Mouse (Mus musculus) erythroblast, embryonic 14.5 days (primary cell): ENCODE data around the gene Scaf1. TPM values are rescaled to one million over a fixed set of nuclear protein-coding genes. Genes with fewer than 3 reads are reported as not detected.
"Not testable (repeated sequence)": the region's sequence is repeated elsewhere in the genome, so short reads cannot be mapped to it uniquely, and the experiment has no call there.

Experiments used
- H3K27me3 ChIP-seq: 2 replicates; pipeline ENCODE4 v1.6.1; 2012; ENCODE audit warnings: inconsistent platforms; ENCODE audit not compliant: control insufficient read depth
- H3K36me3 ChIP-seq: 2 replicates; pipeline ENCODE4 v1.6.1; 2012; ENCODE audit warnings: mild to moderate bottlenecking, inconsistent platforms; ENCODE audit not compliant: control insufficient read depth
- H3K4me1 ChIP-seq: 2 replicates; pipeline ENCODE4 v1.6.1; 2012; ENCODE audit warnings: inconsistent platforms; ENCODE audit not compliant: control insufficient read depth
- H3K4me3 ChIP-seq: replicated peaks from 2 replicates; pipeline ENCODE3; 2012; ENCODE audit warnings: moderate library complexity, mild to moderate bottlenecking, inconsistent platforms
- H3K9me3 ChIP-seq: 2 replicates; pipeline ENCODE4 v1.6.1; 2012; ENCODE audit warnings: low read length, inconsistent platforms, mixed read lengths; ENCODE audit not compliant: control insufficient read depth
- GATA1 ChIP-seq: IDR thresholded peaks from 2 replicates; pipeline ENCODE4 v1.6.1; 2012; ENCODE audit warnings: low read length, inconsistent platforms, mixed read lengths
- TAL1 ChIP-seq: IDR thresholded peaks from 3 replicates; pipeline ENCODE4 v1.6.1; 2012; ENCODE audit warnings: low read length, inconsistent platforms, mixed read lengths
- polyA plus RNA-seq: library from polyadenylated mRNA; stranded (reverse); fragments of >175 nt; gene quantifications from 2 replicates; pipeline ENCODE4 v1.2.3, GENCODE M21; 2012

Scaf1 gene
- polyA plus RNA-seq, 1 experiment, result 29.6 TPM

DNA sequence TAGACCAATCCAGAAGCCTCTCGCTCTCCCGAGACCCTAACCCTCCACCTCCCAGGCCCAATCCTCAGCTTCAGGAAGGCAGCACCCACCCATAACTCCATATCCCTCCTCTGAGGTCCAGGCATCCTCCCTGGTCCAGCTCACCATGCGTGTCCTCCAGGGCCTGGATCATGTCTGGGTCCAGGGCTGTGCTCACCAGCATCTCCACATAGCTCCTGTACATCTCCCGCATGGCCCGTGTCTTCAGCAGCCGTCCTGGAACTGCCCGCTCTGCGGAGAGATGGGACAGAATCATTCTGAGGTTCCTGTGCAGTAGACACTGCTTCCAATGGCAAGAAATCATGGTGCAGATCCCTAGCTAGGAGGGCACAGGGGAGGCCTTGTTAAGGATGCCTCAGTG is 14.7 kb upstream of the Scaf1 start:
- Histone ChIP-seq H3K9me3 (no peaks in the 10 kb centered on the region), H3K36me3 (peaks cover 82% of the 10 kb centered on the region)
- TF ChIP-seq TAL1 (no peak), GATA1 (no peak)

DNA sequence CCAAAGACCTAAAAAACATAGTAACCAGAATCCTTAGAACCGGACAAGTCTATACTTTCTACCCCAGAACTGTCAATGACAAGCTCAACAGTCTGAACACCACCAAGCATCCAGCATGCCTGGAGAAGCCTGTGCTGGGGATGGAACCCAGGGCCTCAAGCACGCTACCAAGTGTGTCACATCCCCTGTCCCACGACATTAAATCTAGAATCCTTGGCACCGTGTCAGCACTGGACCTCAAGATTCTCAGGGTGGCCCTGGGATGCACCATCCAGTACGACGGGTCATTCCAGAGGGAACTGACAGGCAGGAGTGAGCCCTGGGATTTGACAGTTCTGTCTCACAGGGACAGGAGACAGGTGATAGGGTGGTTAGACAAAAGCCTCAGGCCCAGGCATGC is 13.8 kb upstream of the Scaf1 start:
- Histone ChIP-seq H3K36me3 (peaks cover 74% of the 10 kb centered on the region), H3K4me1 (peaks cover 51% of the 10 kb centered on the region), H3K27me3 (no peaks in the 10 kb centered on the region), H3K4me3 (no peak overlapping the region), H3K9me3 (no peaks in the 10 kb centered on the region)
- TF ChIP-seq TAL1 (no peak), GATA1 (no peak)

More for the DNA sequence above, 14.7 kb upstream of the Scaf1 start:
- no peaks in the 10 kb centered on the region for H3K27me3 ChIP-seq
- peaks cover 42% of the 10 kb centered on the region for H3K4me1 ChIP-seq
- H3K4me3 ChIP-seq, result no peak overlapping the region

DNA sequence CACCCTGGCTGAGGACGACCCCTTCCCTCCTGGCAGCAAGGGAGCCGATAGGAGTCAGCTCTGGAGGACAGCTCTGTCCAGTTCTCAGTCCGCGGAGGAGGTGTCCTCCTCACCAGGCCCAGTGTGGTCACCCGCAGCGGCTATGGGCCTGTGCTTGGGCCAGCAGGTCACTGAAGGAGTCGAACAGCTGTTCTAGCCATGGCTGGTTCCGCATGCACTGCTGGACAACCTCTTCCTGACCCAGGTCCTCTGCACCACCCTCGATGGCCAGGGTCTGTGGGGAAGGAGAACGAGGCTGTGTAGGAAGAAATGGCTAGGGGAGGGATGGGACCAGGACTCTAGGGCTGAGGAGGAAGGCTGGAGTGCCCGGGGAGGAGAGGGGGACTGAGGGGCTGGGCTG is 12.2 kb upstream of the Scaf1 start:
- Histone ChIP-seq H3K4me3 (peak overlapping the region; percentile 34), H3K36me3 (peaks cover 57% of the 10 kb centered on the region), H3K9me3 (no peaks in the 10 kb centered on the region), H3K4me1 (peaks cover 59% of the 10 kb centered on the region), H3K27me3 (no peaks in the 10 kb centered on the region)
- TF ChIP-seq GATA1 (no peak), TAL1 (no peak)

DNA sequence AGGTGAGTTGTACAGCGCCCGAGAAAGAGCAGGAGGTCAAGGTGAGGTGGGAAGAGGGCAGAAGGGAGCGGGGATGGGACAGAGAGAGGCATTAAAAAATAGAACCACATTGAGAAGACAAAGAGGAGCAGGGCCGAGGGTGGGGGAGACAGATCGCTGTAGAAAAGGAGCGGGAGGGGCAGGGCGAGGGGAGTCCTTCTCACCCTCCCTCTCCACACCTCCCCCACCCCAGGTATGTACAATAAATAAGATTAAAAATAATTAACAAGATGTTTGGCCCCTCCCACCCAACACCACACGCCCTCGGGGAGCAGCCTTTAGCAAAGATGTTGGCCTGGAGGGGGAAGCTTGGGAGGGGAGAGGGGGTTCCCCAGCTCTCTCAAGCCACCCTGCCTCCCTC is 11.6 kb upstream of the Scaf1 start:
- no peak for TF ChIP-seq TAL1
- no peak for TF ChIP-seq GATA1
- no peaks in the 10 kb centered on the region for H3K9me3 ChIP-seq
- H3K27me3 ChIP-seq, result no peaks in the 10 kb centered on the region
- peaks cover 53% of the 10 kb centered on the region for H3K36me3 ChIP-seq
- H3K4me1 ChIP-seq, result peaks cover 59% of the 10 kb centered on the region
- no peak overlapping the region for H3K4me3 ChIP-seq

DNA sequence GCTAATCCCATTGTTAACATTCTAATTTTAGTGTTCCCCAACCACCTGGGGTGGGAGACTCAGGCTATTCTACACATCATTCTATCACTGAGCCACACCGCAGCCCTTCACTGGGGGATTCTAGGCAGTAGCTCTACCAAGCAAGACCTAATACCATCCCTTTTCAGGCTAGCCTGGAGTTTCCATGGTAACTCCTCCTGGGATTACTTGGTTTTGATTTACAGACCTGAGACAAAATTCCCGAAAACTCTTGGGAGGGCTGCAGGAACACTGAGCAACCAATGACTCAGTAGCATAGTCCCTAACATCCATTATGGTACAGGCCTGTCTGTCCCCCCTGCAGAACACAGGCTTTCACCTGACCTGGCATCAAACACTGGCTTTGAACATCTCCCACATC is 10.1 kb upstream of the Scaf1 start:
- H3K4me1 ChIP-seq, result peaks cover 59% of the 10 kb centered on the region
- H3K9me3 ChIP-seq, result no peaks in the 10 kb centered on the region
- peaks cover 6% of the 10 kb centered on the region for H3K27me3 ChIP-seq
- no peak for TF ChIP-seq TAL1
- TF ChIP-seq GATA1, result no peak
- no peak overlapping the region for H3K4me3 ChIP-seq
- peaks cover 43% of the 10 kb centered on the region for H3K36me3 ChIP-seq

DNA sequence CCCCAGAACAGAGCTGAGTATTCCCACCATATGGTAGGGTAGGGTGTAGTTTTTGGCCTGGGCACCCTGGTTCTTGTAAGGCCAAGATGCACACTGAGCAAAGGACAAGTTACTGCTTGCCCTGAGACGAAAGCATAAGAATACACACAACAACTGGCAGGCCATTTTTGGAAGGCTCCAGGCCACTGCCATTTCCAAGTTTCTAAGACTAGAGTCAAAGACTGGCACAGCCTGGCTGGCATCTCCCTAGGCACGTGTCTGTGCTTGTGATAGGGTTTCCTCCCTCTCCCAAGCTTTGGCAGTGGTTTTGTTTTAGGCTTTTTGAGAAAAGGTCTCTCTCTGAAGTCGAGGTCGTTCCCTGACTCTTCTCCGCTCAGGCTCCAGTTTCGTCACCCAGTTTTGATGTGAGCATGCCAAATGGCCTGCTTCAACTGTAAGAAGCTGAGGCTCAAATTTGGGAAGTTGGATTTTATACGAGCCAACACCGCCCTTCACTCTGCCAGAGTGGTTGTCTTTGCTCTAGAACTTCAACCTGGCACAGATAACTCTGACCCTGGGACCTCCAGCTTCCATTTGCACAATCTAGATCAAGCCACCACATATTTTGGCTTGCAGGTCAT is 9.5 kb upstream of the Scaf1 start:
- H3K4me1 ChIP-seq, result peaks cover 57% of the 10 kb centered on the region
- H3K27me3 ChIP-seq, result peaks cover 11% of the 10 kb centered on the region
- no peak overlapping the region for H3K4me3 ChIP-seq
- no peak for TF ChIP-seq GATA1
- TF ChIP-seq TAL1, result no peak
- H3K36me3 ChIP-seq, result peaks cover 38% of the 10 kb centered on the region
- no peaks in the 10 kb centered on the region for H3K9me3 ChIP-seq

DNA sequence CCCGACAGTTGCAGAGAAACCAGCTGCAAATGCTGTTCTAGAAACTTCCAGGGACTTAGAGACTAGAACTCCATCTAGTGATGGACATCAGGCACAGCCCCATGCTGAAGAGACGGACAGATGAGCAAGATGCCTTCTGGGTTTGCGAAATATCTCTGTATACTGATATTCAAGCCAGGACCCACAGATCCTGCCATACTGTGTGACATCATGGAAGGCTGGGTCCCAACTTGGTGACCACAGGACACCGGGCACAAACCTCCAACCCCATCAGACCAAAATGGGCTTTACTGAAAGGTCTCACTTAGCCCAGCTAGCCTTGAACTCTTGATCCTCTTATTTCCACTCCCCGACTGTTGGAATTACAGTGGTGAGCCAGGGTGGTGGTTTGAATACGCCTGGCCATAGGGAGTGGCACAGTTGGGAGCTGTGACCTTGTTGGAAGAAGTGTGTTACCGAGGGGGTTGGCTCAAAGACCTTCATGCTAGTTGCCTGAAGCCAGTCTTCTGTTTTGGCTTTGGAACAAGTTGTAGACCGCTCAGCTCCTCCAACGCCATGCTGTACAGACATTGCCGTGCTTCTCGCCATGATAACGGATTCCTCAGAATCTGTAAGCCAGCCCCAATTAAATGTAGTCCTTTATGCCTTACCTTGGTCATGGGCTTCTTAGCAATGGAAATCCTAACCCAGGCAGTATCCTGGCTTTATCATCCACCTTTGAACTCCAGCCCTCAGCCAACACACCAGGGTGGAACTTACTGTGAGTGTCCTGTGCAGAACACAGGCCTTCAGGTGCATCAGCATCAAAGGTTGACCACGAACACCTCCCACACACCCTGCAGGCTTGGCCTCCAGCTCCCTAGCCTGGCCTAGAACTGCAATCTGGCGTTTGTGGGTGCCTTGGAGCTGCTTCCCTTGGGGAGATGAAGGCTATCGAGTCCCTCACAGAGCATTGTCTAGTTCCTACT is 8.4 kb upstream of the Scaf1 start:
- no peaks in the 10 kb centered on the region for H3K9me3 ChIP-seq
- no peak overlapping the region for H3K4me3 ChIP-seq
- H3K4me1 ChIP-seq, result peaks cover 46% of the 10 kb centered on the region
- TF ChIP-seq GATA1 (no peak), TAL1 (no peak)
- H3K27me3 ChIP-seq, result peaks cover 23% of the 10 kb centered on the region
- peaks cover 26% of the 10 kb centered on the region for H3K36me3 ChIP-seq

DNA sequence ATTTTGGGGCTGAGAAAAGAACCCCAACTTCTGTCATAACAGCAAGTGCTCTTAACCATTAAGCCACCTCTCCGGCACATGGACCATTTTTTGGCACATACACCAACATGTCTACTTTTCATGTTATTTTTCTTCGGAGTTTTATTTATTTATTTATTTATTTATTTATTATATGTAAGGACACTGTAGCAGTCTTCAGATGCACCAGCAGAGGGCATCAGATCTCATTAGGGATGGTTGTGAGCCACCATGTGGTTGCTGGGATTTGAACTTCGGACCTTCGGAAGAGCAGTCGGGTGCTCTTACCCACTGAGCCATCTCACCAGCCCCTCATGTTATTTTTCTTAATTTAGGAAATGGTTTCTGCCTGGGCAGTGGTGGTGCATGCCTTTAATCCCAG is 7.5 kb upstream of the Scaf1 start:
- not testable (repeated sequence) for H3K9me3 ChIP-seq, H3K4me3 ChIP-seq
- peaks cover 31% of the 10 kb centered on the region for H3K27me3 ChIP-seq
- H3K36me3 ChIP-seq, result peaks cover 20% of the 10 kb centered on the region
- H3K4me1 ChIP-seq, result peaks cover 46% of the 10 kb centered on the region

DNA sequence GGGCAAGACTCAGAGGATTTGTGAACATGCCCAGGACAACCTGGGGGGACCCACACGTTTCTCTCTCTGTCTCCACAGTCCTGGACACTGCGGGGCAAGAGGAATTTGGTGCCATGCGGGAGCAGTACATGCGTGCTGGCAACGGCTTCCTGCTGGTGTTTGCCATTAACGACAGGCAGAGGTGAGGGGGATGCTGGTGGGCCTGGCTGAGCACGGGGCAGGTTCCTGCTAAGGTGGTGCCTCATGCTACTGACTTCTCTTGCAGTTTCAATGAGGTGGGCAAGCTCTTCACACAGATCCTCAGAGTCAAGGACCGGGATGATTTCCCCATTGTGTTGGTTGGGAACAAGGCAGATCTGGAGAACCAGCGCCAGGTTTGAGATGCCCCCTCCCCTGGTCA is 4.1 kb upstream of the Scaf1 start:
- TF ChIP-seq GATA1, result no peak
- TF ChIP-seq TAL1, result no peak
- Histone ChIP-seq H3K4me3 (no peak overlapping the region), H3K4me1 (peaks cover 44% of the 10 kb centered on the region), H3K27me3 (peaks cover 39% of the 10 kb centered on the region), H3K9me3 (no peaks in the 10 kb centered on the region), H3K36me3 (no peaks in the 10 kb centered on the region)
